Mouse (Mus musculus): ENCODE measurements around the gene Mmel1. TPM values are rescaled to one million over a fixed set of nuclear protein-coding genes. Genes with fewer than 3 reads are reported as not detected.

Gene Mmel1
- polyA plus RNA-seq, 1 experiment = not detected

GRCm38 (mm10) chr4:154898506-154899446 is 29.4 kb downstream of the Mmel1 start, which contains the start of gene Fam213b:
Gene Fam213b, minus strand, starts transcription at chr4:154899135.
- H3K4me1 ChIP-seq (ENCODE audit: control insufficient read depth, insufficient read depth, low read length) = peaks cover 6% of the 10 kb centered on the region
- no peak for TF ChIP-seq CTCF (IDR thresholded peaks at IDR 0.05; ENCODE audit: low read depth, low read length)
- no peak for TF ChIP-seq POLR2A (IDR thresholded peaks at IDR 0.05; ENCODE audit: borderline replicate concordance, low read depth, low read length)
- H3K27ac ChIP-seq (ENCODE audit: insufficient read depth, low read depth, low read length) = no peak within 1 kb of the TSS
- H3K4me3 ChIP-seq (ENCODE audit: insufficient read depth, low read length) = peak within 1 kb of the TSS; percentile 72

DNA sequence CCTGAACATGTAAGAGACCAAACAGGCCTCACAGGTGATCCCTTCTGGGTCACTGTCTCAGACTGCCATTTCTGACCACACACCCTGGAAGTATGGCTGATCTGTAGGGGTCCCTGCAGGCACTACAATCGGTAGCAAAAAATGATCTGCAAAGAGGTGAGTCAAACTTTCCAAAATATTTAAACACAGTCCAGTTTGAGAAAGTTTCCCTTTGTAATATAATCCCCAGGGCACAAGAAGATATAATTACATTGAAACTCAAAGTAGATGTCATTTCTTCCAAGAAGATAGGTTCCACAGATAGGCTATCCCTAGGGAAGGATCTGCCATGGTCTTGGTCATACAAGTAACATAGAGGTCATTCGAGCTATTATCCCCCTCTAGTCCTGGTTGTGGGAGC is 33.0 kb downstream of the Mmel1 start:
- no peak overlapping the region for H3K27ac ChIP-seq (ENCODE audit: insufficient read depth, low read depth, low read length)
- peaks cover 12% of the 10 kb centered on the region for H3K4me1 ChIP-seq (ENCODE audit: control insufficient read depth, insufficient read depth, low read length)
- TF ChIP-seq CTCF (IDR thresholded peaks at IDR 0.05; ENCODE audit: low read depth, low read length) (no peak), POLR2A (IDR thresholded peaks at IDR 0.05; ENCODE audit: borderline replicate concordance, low read depth, low read length) (no peak)
- no peak overlapping the region for H3K4me3 ChIP-seq (ENCODE audit: insufficient read depth, low read length)

GRCm38 (mm10) chr4:154904185-154905071 is 35.0 kb downstream of the Mmel1 start:
- no peak overlapping the region for H3K27ac ChIP-seq (ENCODE audit: insufficient read depth, low read depth, low read length)
- peaks cover 10% of the 10 kb centered on the region for H3K4me1 ChIP-seq (ENCODE audit: control insufficient read depth, insufficient read depth, low read length)
- no peak for TF ChIP-seq CTCF (IDR thresholded peaks at IDR 0.05; ENCODE audit: low read depth, low read length)
- H3K4me3 ChIP-seq (ENCODE audit: insufficient read depth, low read length) = peak overlapping the region; percentile 61

DNA sequence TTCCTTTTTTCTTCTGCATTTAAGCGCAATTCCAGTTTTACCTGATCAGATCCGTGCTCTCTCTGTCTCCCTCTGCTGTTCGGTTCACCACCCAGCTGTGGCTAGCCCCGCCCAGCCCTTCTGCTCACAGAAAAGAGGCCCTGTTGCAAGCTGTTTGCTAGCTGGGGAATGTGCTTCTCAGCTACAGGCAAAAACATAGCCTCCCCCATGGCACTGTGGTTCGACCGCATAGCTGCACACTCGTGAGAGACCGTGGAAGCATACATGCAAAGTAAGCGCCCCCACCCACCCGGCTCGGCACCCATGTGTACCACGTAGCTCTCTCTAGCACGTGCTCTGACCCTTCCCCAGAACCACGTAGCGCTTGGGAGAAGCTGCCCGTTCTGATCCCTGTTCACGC is 38.4 kb downstream of the Mmel1 start:
- H3K27ac ChIP-seq (ENCODE audit: insufficient read depth, low read depth, low read length) = no peak overlapping the region
- H3K4me1 ChIP-seq (ENCODE audit: control insufficient read depth, insufficient read depth, low read length) = peaks cover 36% of the 10 kb centered on the region
- H3K4me3 ChIP-seq (ENCODE audit: insufficient read depth, low read length) = no peak overlapping the region
- no peak for TF ChIP-seq POLR2A (IDR thresholded peaks at IDR 0.05; ENCODE audit: borderline replicate concordance, low read depth, low read length)
- peak; percentile 46 for TF ChIP-seq CTCF (IDR thresholded peaks at IDR 0.05; ENCODE audit: low read depth, low read length)

GRCm38 (mm10) chr4:154908490-154908889 is 39.1 kb downstream of the Mmel1 start:
- Histone ChIP-seq H3K27ac (ENCODE audit: insufficient read depth, low read depth, low read length) (no peak overlapping the region), H3K4me3 (ENCODE audit: insufficient read depth, low read length) (no peak overlapping the region), H3K4me1 (ENCODE audit: control insufficient read depth, insufficient read depth, low read length) (peaks cover 36% of the 10 kb centered on the region)
- TF ChIP-seq POLR2A (IDR thresholded peaks at IDR 0.05; ENCODE audit: borderline replicate concordance, low read depth, low read length) (no peak), CTCF (IDR thresholded peaks at IDR 0.05; ENCODE audit: low read depth, low read length) (no peak)

GRCm38 (mm10) chr4:154910606-154911522 is 41.5 kb downstream of the Mmel1 start:
- TF ChIP-seq CTCF (IDR thresholded peaks at IDR 0.05; ENCODE audit: low read depth, low read length) (no peak), POLR2A (IDR thresholded peaks at IDR 0.05; ENCODE audit: borderline replicate concordance, low read depth, low read length) (no peak)
- Histone ChIP-seq H3K4me3 (ENCODE audit: insufficient read depth, low read length) (no peak overlapping the region), H3K27ac (ENCODE audit: insufficient read depth, low read depth, low read length) (peak overlapping the region; percentile 80), H3K4me1 (ENCODE audit: control insufficient read depth, insufficient read depth, low read length) (peaks cover 39% of the 10 kb centered on the region)

DNA sequence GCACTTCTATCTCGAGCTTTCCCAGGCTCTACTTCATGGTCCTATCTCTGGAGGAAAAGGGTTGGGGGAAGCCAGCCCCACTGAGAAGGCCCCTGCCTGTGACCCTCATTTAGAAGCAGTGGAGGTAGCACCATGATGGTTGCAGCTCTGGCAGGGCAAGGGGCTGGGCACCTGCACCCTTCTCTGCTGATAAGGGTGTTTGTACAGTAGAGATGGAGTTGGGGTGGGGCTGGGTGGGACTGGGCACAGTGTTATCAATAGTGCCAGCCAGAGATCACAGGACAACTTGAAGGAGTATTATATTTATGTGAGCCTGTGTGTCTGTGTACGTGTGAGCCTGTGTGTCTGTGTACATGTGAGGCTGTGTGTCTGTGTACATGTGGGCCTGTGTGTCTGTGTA is 42.3 kb downstream of the Mmel1 start:
- TF ChIP-seq CTCF (IDR thresholded peaks at IDR 0.05; ENCODE audit: low read depth, low read length) (no peak), POLR2A (IDR thresholded peaks at IDR 0.05; ENCODE audit: borderline replicate concordance, low read depth, low read length) (no peak)
- H3K4me3 ChIP-seq (ENCODE audit: insufficient read depth, low read length) = no peak overlapping the region
- peak overlapping the region; percentile 51 for H3K27ac ChIP-seq (ENCODE audit: insufficient read depth, low read depth, low read length)
- H3K4me1 ChIP-seq (ENCODE audit: control insufficient read depth, insufficient read depth, low read length) = peaks cover 40% of the 10 kb centered on the region

- Histone ChIP-seq H3K4me3 (ENCODE audit: insufficient read depth, low read length) (no peak overlapping the region), H3K27ac (ENCODE audit: insufficient read depth, low read depth, low read length) (no peak overlapping the region), H3K4me1 (ENCODE audit: control insufficient read depth, insufficient read depth, low read length) (peaks cover 35% of the 10 kb centered on the region)
- no peak for TF ChIP-seq POLR2A (IDR thresholded peaks at IDR 0.05; ENCODE audit: borderline replicate concordance, low read depth, low read length)
- TF ChIP-seq CTCF (IDR thresholded peaks at IDR 0.05; ENCODE audit: low read depth, low read length) = no peak
These were observed 44.5 kb downstream of the Mmel1 start for GRCm38 (mm10) chr4:154913845-154914244.

GRCm38 (mm10) chr4:154914252-154914651 is 44.9 kb downstream of the Mmel1 start:
- no peak overlapping the region for H3K27ac ChIP-seq (ENCODE audit: insufficient read depth, low read depth, low read length)
- H3K4me3 ChIP-seq (ENCODE audit: insufficient read depth, low read length) = no peak overlapping the region
- peaks cover 35% of the 10 kb centered on the region for H3K4me1 ChIP-seq (ENCODE audit: control insufficient read depth, insufficient read depth, low read length)
- TF ChIP-seq POLR2A (IDR thresholded peaks at IDR 0.05; ENCODE audit: borderline replicate concordance, low read depth, low read length) (no peak), CTCF (IDR thresholded peaks at IDR 0.05; ENCODE audit: low read depth, low read length) (no peak)

Data from bone marrow macrophage, adult 2 months (primary cell).